Mouse (Mus musculus) embryo, embryonic 10.5 days (tissue): Measurements from ENCODE around the gene Irgq.
"Not testable (repeated sequence)": the region's sequence is repeated elsewhere in the genome, so short reads cannot be mapped to it uniquely, and the experiment has no call there.

Experiments used
- DNase-seq: peaks from one replicate; pipeline ENCODE4 v3.0.0-alpha.2; 2015; ENCODE audit warnings: low spot score

Irgq gene

DNA sequence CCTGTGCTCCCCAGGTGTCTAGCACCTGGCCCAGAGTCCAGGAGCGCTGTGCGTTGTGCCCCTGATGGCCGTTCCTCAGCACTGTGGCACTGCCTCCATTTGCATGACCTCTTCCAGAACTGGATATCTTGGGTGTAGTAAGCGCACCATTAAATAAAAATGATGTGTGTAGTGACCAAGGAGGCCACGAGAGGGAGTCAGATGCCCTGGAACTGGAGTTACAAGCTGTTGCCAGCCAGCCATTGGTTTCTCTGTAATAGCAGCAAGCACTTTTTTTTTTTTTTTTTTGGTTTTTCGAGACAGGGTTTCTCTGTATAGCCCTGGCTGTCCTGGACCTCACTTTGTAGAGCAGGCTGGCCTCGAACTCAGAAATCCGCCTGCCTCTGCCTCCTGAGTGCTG is 14.2 kb upstream of the Irgq start:
- DNase-seq, result peak; percentile 45

DNA sequence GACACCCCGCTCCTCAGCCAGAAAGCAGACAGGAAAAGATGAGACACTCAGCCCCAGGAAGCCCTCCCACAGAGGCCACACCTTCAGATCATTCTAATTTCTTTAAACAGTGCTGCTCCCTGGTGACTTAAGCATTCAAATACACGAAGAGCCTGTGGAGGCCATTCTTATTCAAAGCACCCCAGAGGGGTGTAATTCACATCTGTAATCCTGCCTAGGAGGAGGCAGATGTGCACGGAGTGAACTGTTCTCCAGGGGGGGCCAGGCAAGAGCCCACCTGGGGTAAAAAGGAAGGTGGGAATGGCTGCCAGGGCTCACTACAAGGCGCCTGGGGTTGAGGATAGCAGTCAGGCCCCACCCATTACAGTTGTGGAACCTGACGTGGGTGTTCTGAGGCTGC is 13.4 kb upstream of the Irgq start:
- no peak for DNase-seq

DNA sequence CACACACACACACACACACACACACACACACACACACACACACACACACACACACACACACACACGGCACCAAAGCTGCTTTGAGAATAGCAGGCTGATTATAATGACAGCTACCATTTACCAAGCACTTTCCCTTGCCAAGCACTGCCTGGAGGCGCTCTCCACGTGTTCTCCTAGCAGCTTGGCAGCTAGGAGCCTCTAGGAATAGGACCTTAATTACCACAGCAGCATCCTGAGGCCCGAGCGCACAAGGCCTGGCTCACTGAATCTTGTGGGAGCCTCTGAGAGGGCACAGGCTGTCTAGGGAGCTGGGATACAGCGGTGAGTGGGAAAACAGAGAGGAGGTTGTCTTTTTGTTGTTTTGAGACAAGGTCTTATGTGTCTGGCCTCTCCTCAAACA is 12.8 kb upstream of the Irgq start:
- DNase-seq, result no peak

GRCm38 (mm10) chr7:24519130-24519529 is 11.4 kb upstream of the Irgq start:
- no peak for DNase-seq

DNA sequence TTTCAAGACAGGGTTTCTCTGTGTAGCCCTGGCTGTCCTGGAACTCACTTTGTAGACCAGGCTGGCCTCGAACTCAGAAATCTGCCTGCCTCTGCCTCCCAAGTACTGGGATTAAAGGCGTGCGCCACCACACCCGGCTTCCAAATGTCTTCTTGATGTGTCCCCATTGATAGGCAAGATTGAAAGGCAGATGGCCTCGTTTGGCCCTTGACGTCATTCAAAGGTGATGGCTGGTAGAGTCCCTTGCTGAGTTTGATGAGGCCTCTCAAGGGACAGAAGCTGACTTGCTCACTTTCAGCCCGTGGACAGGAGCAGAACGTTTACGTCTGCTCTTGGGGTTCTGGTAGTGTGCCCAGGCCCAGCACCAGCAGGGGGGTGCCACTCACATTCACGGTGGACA is 10.4 kb upstream of the Irgq start:
- DNase-seq, result not testable (repeated sequence)

- no peak for DNase-seq
Observed at GRCm38 (mm10) chr7:24522805-24523204, 7.7 kb upstream of the Irgq start.

DNA sequence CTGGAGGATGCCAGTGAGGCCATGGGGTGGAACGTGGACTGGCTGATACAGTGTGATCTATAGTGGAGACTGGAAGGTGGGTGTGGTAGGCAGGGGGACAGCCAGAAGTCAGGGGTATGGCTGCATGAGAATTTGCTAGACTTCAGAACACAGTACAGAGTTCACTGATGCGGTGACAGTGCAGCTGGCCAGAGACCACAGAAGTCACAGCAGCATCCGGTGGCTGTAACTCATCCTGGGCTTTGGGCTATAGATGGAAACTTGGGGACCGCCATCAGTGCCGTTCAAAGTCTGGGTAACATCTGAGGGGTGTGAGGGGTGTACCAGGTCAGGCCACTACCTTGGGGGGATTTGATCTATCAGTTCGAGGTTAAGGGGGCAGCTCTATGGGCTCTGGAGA is 6.8 kb upstream of the Irgq start:
- no peak for DNase-seq

- no peak for DNase-seq
Observed at GRCm38 (mm10) chr7:24524978-24525377, 5.5 kb upstream of the Irgq start.

GRCm38 (mm10) chr7:24525686-24526420 is 4.6 kb upstream of the Irgq start:
- no peak for DNase-seq

- DNase-seq, result no peak
Observed at GRCm38 (mm10) chr7:24528861-24529260, 1.6 kb upstream of the Irgq start.

- DNase-seq, result no peak
Observed at GRCm38 (mm10) chr7:24529580-24529979, 909 bp upstream of the Irgq start.

DNA sequence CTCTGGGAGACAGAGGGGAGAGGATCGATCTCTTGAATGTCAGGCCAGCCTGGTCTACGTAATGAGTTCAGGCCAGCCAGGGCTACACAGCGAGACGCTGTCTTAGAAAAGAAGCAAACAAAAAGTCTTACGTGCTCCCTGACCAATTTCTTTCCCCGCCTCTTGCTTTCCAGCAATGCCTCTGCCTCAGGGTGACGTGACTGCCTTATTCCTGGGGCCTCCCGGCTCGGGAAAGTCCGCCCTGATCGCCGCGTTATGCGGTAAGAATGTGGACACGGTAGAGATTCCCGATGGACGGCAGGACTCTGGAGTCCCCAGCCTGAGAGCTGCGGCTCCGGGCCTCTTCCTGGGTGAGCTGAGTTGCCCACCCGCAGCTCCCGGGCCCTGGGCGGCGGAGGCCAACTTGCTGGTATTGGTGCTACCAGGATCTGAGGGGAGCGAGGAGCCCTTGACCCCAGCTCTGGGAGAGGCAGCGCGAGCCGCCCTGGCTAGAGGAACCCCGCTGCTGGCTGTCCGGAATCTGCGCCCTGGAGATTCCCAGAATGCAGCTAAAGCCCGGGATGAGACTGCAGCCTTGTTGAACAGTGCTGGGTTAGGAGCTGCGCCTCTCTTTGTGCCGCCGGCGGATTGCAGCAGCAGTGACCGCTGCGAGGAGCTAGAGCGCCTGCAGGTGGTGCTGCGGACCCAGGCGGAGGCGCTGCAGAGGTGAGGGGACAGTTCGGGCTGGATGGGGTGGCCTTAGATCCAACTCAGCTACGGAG is 902 bp downstream of the Irgq start:
- peak; percentile 86 for DNase-seq

- DNase-seq, result no peak
Observed at GRCm38 (mm10) chr7:24533031-24533571, 2.6 kb downstream of the Irgq start.

DNA sequence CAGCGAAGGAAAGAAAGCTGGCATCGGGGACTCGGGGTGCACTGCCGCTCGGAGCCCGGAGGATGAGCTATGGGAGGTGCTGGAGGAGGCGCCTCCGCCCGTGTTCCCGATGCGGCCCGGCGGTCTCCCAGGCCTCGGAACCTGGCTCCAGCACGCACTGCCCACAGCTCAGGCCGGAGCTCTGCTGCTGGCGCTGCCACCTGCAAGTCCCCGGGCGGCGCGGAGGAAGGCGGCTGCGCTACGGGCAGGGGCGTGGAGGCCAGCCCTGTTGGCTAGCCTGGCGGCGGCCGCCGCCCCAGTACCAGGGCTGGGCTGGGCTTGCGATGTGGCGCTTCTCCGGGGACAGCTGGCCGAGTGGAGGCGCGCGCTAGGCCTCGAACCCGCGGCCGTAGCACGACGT is 3.3 kb downstream of the Irgq start:
- no peak for DNase-seq

GRCm38 (mm10) chr7:24534301-24534700 is 3.8 kb downstream of the Irgq start:
- DNase-seq, result no peak

GRCm38 (mm10) chr7:24537081-24537480 is 6.6 kb downstream of the Irgq start:
- no peak for DNase-seq

- DNase-seq, result no peak
Observed at GRCm38 (mm10) chr7:24537591-24537990, 7.1 kb downstream of the Irgq start.

- no peak for DNase-seq
Observed at GRCm38 (mm10) chr7:24538154-24538553, 7.7 kb downstream of the Irgq start.

DNA sequence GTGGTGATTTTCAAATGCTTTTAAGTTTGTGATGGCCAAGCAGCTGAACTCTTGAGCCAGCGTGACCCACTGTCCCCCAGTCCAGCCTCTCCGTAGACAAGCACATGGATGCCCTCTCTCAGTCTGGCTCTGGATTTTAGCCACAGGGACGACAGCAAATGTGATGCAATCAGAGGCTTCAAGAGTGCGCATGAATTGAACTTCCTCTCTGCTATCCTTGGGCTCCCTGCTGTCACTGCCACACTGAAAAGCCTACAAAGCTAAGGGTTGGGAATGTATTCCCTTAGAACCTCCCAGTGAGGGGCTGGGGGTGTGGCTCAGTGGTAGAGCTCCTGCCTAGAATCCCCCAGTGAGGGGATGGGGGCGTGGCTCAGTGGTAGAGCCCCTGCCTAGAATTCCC is 8.2 kb downstream of the Irgq start:
- DNase-seq, result no peak

DNA sequence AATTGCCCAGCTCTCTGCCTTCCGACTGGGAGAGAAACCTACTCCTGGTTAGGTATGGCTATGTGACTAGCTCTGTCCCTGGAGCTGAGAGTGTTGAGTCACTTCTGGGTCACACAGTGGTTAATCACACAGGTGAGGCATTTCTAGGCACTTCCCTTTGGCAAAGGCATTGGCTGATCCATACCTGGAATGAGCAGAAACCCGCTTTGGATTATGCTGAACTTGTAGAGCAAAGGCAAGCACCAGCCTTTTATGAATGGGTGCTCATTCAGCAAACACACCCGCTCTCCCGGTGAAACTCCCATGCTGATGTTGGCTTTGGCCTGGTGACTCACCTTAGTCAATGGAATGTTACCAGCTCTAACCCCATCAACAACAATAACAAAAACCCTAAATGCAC is 9.2 kb downstream of the Irgq start:
- no peak for DNase-seq

DNA sequence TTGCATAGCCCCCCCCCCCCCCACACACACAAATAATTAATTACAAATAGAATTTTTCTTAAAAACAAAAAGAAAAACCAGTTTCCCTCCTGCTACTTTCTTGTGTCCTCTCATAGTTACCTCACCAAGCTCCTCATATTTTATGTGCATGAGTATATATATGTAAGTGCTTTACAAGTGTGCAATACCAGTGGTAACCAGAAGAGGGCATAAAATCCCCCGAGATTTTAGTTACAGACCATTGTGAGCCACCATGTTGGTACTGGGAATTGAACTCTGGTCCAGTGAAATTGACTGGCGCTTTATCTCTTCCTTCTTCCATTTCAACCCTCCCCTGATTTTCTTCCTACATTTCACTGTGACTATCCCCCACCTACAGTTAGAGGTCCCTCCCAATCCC is 14.0 kb downstream of the Irgq start:
- no peak for DNase-seq

DNA sequence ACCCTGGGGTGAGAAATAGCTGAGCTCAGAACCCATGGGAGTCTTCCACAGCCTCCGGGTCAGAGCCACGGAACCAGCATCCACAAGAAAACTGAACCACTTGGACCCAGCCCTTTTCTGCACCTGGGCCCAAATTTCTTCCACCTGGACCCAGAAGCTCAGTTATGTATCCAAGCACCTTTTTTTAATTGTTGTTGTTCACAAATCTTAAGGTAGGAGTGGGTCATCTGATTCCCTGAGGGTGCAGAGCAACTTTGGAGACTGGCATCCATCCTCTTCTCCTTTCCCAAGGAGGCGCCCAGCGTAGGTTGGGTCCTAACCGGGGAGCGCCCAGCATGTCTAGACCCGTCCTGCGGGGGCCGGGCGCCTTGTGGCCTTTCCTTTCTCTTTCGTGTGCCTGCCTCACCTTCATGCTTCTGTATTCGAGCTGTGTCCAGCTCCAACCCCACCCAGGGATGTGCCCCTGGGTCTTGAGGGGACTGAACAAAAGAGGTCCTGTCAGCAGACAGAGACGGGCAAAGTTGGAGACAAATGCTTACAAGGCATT is 15.7 kb downstream of the Irgq start, which contains the start of the genes Pinlyp and Xrcc1:
Gene Pinlyp (minus strand): TSS at position 51 of the 547 bp plus-strand sequence.
Gene Xrcc1 (plus strand): TSS at position 222 of the 547 bp plus-strand sequence.
- no peak for DNase-seq
